Mouse (Mus musculus): ENCODE results near the gene Gm6871. TPM values are rescaled to one million over a fixed set of nuclear protein-coding genes. Genes with fewer than 3 reads are reported as not detected.

The Gm6871 gene
- polyA plus RNA-seq, 1 experiment: 1.5 TPM

GRCm38 (mm10) chr7:41497871-41498270 lies 75.6 kb downstream of the Gm6871 start:
- TF ChIP-seq CTCF (IDR thresholded peaks at IDR 0.05; ENCODE audit: control insufficient read depth, insufficient read depth, low read length) (no peak), POLR2A (IDR thresholded peaks at IDR 0.05; ENCODE audit: borderline replicate concordance, control insufficient read depth, low read depth, low read length) (no peak)
- no peaks in the 10 kb centered on the region for H3K4me1 ChIP-seq (ENCODE audit: control insufficient read depth, insufficient read depth, low read length)
- H3K27ac ChIP-seq (ENCODE audit: control insufficient read depth, insufficient read depth, low read depth, low read length, poor library complexity): no peak overlapping the region
- WGBS: 90% methylated on average over 2 of the region's 2 CpGs
- H3K4me3 ChIP-seq (replicated peaks; ENCODE audit: control insufficient read depth, low read depth, low read length): no peak overlapping the region

Other genes with a start within 250 kb of the Gm6871 start
- gene AI987944, start 180.3 kb downstream of the Gm6871 start, polyA plus RNA-seq (2011; ENCODE audit: insufficient read depth, insufficient read length, low replicate concordance, missing spikeins): 2.1 and 9.8 TPM in 2 replicates
- not detected in 2 replicates for gene Vmn2r57, start 125.0 kb downstream of the Gm6871 start, polyA plus RNA-seq (2011; ENCODE audit: insufficient read depth, insufficient read length, low replicate concordance, missing spikeins)
- not detected in 2 replicates for gene Gm20449, start 74.2 kb downstream of the Gm6871 start, polyA plus RNA-seq (2011; ENCODE audit: insufficient read depth, insufficient read length, low replicate concordance, missing spikeins)
- 5.5 and 8.8 TPM in 2 replicates for gene AW146154, start 73.8 kb downstream of the Gm6871 start, polyA plus RNA-seq (2011; ENCODE audit: insufficient read depth, insufficient read length, low replicate concordance, missing spikeins)
- gene 2610021A01Rik, start 25.6 kb upstream of the Gm6871 start, polyA plus RNA-seq (2011; ENCODE audit: insufficient read depth, insufficient read length, low replicate concordance, missing spikeins): 3.3 TPM in 2 replicates
- 4.1 and 6.2 TPM in 2 replicates for gene Zfp788, start 59.5 kb upstream of the Gm6871 start, polyA plus RNA-seq (2011; ENCODE audit: insufficient read depth, insufficient read length, low replicate concordance, missing spikeins)

Data from bone marrow, adult 2 months (tissue).